Mouse (Mus musculus) hindbrain, embryonic 15.5 days (tissue): Measurements from ENCODE around the gene Nfia. TPM values are rescaled to one million over a fixed set of nuclear protein-coding genes. Genes with fewer than 3 reads are reported as not detected.

Experiments
- ATAC-seq: fragments of 200-750 bp; cut with Nextera tagmentation; 2 replicates; pipeline ENCODE4 v1.8.0; 2017; ENCODE audit warnings: low read depth, moderate number of reproducible peaks, moderate TSS enrichment; ENCODE audit not compliant: low FRiP score
- H3K27ac ChIP-seq: fragments of 300-500 bp; sonication (generic); replicated peaks from 2 replicates; pipeline ENCODE4 v1.5.1; 2015; ENCODE audit warnings: mild to moderate bottlenecking, inconsistent platforms
- H3K27me3 ChIP-seq: fragments of 300-500 bp; sonication (generic); 2 replicates; pipeline ENCODE4 v1.6.1; 2015; ENCODE audit warnings: control low read depth, inconsistent platforms
- H3K36me3 ChIP-seq: fragments of 300-500 bp; sonication (generic); 2 replicates; pipeline ENCODE4 v1.6.1; 2015; ENCODE audit warnings: control low read depth, inconsistent platforms
- H3K4me1 ChIP-seq: fragments of 300-500 bp; sonication (generic); replicated peaks from 2 replicates; pipeline ENCODE4 v1.6.1; 2015; ENCODE audit warnings: control low read depth, inconsistent platforms
- H3K4me2 ChIP-seq: fragments of 300-500 bp; sonication (generic); 2 replicates; pipeline ENCODE4 v1.6.1; 2015; ENCODE audit warnings: moderate library complexity, mild to moderate bottlenecking, inconsistent platforms
- H3K4me3 ChIP-seq: fragments of 300-500 bp; sonication (generic); 2 replicates; pipeline ENCODE4 v1.5.1; 2015; ENCODE audit warnings: mild to moderate bottlenecking, inconsistent platforms
- H3K9ac ChIP-seq: fragments of 300-500 bp; sonication (generic); 2 replicates; pipeline ENCODE4 v1.6.1; 2015; ENCODE audit warnings: inconsistent platforms
- H3K9me3 ChIP-seq: fragments of 300-500 bp; sonication (generic); 2 replicates; pipeline ENCODE4 v1.6.1; 2016; ENCODE audit warnings: control low read depth, inconsistent platforms
- WGBS: fragments of 180-500 bp; shearing (Covaris S2); methylation state at CpG from one replicate; pipeline ENCODE4 v1.1.7; 2015; 5-methylcytosine and 5-hydroxymethylcytosine counted together
- polyA plus RNA-seq: library from polyadenylated mRNA; unstranded; fragments of >200 nt; fragmentation: Nextera tagmentation; extraction: Ambion mirVana; gene quantifications from 2 replicates; pipeline ENCODE4 v1.2.1, GENCODE M21; 2015

Gene Nfia
- polyA plus RNA-seq, 1 experiment from 2014 or later: 47.1 TPM

GRCm38 (mm10) chr4:97990431-97990830 is 217.9 kb downstream of the Nfia start:
- Histone ChIP-seq H3K27ac (no peak overlapping the region), H3K9ac (no peak overlapping the region), H3K4me3 (no peak overlapping the region), H3K4me1 (0 out of 2 replicates have a peak, but pooled peaks cover 8% of the 10 kb centered on the region), H3K9me3 (no peaks in the 10 kb centered on the region), H3K36me3 (no peaks in the 10 kb centered on the region), H3K27me3 (no peaks in the 10 kb centered on the region), H3K4me2 (no peak overlapping the region)
- no peak for ATAC-seq
- 66% methylated on average over 5 of the region's 5 CpGs for WGBS

DNA sequence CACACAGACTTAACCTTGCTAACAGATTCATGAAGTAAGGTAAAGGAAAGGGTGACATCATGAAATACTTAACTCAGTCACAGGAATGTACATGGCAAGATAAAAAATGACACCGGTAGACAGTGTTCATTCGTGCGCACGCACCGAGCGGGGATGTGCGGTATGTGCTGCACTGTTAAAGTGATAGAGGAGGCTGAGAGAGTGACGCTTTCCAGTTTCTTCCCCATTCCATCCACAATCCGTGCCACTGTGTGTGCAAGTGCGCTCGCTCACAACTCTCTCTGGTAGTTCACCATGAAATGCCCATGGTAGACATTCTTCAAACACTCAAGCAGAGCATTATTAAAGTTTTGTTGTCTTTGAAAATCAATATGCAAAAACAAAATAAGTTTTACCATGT is 218.9 kb downstream of the Nfia start:
- H3K27me3 ChIP-seq: no peaks in the 10 kb centered on the region
- 66% methylated on average over 11 of the region's 11 CpGs for WGBS
- H3K9me3 ChIP-seq: no peaks in the 10 kb centered on the region
- no peak overlapping the region for H3K27ac ChIP-seq
- H3K4me2 ChIP-seq: no peak overlapping the region
- 0 out of 2 replicates have a peak, but pooled peaks cover 9% of the 10 kb centered on the region for H3K4me1 ChIP-seq
- no peak overlapping the region for H3K4me3 ChIP-seq
- no peak overlapping the region for H3K9ac ChIP-seq
- no peak for ATAC-seq
- H3K36me3 ChIP-seq: no peaks in the 10 kb centered on the region

DNA sequence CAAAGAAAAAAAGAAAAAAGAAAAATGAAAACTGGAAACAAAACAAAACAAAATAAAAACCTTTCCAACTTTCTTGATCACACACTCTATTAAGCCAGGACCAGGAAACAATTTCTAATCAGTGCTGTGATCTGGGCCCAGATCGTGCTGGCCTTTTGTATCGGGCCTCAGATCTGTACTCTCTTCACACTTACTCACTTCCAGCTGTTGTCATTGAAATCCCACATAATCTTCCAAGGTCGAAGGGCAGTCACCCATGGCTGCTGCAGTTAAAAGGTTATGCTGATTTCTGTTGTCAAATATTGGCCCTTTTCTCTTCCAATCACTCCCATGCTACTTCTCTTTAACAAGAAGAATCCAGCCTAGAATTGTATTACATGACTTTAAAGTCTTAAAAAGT is 219.3 kb downstream of the Nfia start:
- H3K4me2 ChIP-seq: no peak overlapping the region
- no peak overlapping the region for H3K27ac ChIP-seq
- no peaks in the 10 kb centered on the region for H3K27me3 ChIP-seq
- H3K9me3 ChIP-seq: no peaks in the 10 kb centered on the region
- WGBS: 30% methylated on average over 3 of the region's 3 CpGs
- H3K4me1 ChIP-seq: 0 out of 2 replicates have a peak, but pooled peaks cover 14% of the 10 kb centered on the region
- no peak overlapping the region for H3K9ac ChIP-seq
- ATAC-seq: no peak
- H3K36me3 ChIP-seq: no peaks in the 10 kb centered on the region
- H3K4me3 ChIP-seq: no peak overlapping the region

DNA sequence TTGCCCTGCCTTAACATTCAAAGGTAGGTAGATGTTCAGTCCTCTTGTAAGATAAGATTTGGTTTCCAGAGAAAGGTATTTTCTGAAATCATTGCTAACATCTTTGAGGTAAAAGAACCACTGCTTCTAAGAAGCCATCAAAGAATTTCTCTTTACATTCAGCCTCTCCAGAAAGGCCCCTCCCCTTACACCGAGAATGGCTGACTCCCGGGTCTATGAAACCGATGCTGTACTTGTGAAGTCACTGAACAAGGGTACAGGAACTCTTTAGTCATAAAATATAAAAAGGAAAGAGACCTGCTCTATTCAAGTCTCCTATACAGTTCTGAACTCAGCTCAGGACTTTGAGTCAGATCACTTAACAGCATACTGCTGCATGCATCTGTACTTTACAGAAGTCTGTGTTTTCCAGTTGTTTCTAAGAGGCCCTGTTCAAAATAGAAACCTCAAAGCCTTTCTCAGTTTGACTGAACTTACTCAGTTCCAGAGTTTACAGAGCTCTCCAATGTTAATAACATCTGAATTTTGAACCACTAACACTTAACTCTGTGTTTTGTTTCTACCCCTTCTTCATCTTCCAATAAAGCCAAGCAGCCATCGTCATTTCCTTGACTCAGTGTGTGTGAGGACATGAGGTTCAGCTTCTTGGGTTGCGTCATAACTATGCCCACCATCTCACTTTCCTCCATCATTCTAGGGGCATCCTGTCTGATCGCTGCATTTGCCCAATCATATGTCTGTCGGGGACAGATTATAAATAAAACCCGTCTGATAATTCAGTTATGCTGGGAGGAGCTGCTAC is 223.6 kb downstream of the Nfia start:
- H3K9me3 ChIP-seq: no peaks in the 10 kb centered on the region
- 70% methylated on average over 8 of the region's 8 CpGs for whole genome bisulfite sequencing
- H3K27ac ChIP-seq: peak overlapping the region; percentile 10

DNA sequence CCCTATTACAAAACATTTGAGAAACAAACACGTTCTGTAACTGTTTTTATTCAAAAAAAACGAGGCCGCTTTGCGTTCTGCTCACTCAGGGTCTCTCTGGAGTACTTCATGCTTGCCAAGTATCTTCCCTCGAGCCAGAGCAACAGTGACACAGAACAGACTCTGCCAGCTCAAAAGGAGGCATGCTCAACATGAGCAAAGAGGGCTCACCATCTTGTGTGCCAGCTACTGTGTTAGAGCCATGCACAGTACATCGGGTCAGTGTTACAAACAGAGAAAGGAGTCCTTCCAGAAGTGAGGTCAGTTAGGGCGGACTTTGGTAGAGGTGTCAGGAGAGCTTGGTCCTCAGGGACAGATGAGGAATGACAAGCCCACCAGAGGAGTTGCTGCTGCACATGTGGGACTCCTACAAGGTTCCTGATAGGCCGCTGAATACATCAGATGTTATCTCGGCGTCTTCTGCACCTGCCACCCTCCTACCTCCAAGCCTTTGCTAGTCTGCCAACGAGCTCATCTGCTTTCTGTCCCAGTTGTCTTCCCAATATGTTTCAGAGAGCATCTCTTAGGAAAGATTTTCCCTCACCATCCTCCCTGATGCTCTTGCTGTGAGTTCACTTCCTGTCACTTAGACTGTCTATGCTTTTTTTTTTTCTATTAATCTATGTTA is 224.8 kb downstream of the Nfia start:
- H3K36me3 ChIP-seq: no peaks in the 10 kb centered on the region
- WGBS: 63% methylated on average over 11 of the region's 11 CpGs

More for the DNA sequence above, 223.6 kb downstream of the Nfia start:
- Histone ChIP-seq H3K4me1 (0 out of 2 replicates have a peak, but pooled peaks cover 14% of the 10 kb centered on the region), H3K27me3 (no peaks in the 10 kb centered on the region), H3K4me2 (no peak overlapping the region), H3K9ac (no peak overlapping the region), H3K36me3 (no peaks in the 10 kb centered on the region), H3K4me3 (no peak overlapping the region)
- ATAC-seq: no peak

GRCm38 (mm10) chr4:98002206-98002605 is 229.7 kb downstream of the Nfia start:
- Histone ChIP-seq H3K4me2 (no peak overlapping the region), H3K4me3 (no peak overlapping the region), H3K9ac (no peak overlapping the region), H3K4me1 (peaks cover 28% of the 10 kb centered on the region), H3K36me3 (no peaks in the 10 kb centered on the region), H3K27me3 (no peaks in the 10 kb centered on the region), H3K27ac (0 out of 2 replicates have a peak overlapping the region, but pooled peaks have one; percentile 79), H3K9me3 (no peaks in the 10 kb centered on the region)
- 71% methylated on average over 5 of the region's 5 CpGs for WGBS
- ATAC-seq: no peak

More for the DNA sequence above, 224.8 kb downstream of the Nfia start:
- Histone ChIP-seq H3K27me3 (no peaks in the 10 kb centered on the region), H3K9ac (no peak overlapping the region), H3K9me3 (no peaks in the 10 kb centered on the region), H3K4me2 (no peak overlapping the region), H3K4me1 (peaks cover 14% of the 10 kb centered on the region; the same call in 1 of the 2 replicates), H3K27ac (0 out of 2 replicates have a peak overlapping the region, but pooled peaks have one; percentile 25), H3K4me3 (no peak overlapping the region)
- ATAC-seq: peak; percentile 73; the same call in 1 of the 2 replicates

GRCm38 (mm10) chr4:98003323-98004107 is 231.0 kb downstream of the Nfia start:
- H3K27ac ChIP-seq: peak overlapping the region; percentile 79
- H3K27me3 ChIP-seq: no peaks in the 10 kb centered on the region
- H3K9me3 ChIP-seq: no peaks in the 10 kb centered on the region
- 22% methylated on average over 12 of the region's 12 CpGs for WGBS
- H3K36me3 ChIP-seq: no peaks in the 10 kb centered on the region
- H3K4me1 ChIP-seq: peaks cover 26% of the 10 kb centered on the region
- no peak overlapping the region for H3K4me3 ChIP-seq
- H3K4me2 ChIP-seq: peak overlapping the region; percentile 20; the same call in 1 of the 2 replicates
- H3K9ac ChIP-seq: no peak overlapping the region
- peak; percentile 73 for ATAC-seq

DNA sequence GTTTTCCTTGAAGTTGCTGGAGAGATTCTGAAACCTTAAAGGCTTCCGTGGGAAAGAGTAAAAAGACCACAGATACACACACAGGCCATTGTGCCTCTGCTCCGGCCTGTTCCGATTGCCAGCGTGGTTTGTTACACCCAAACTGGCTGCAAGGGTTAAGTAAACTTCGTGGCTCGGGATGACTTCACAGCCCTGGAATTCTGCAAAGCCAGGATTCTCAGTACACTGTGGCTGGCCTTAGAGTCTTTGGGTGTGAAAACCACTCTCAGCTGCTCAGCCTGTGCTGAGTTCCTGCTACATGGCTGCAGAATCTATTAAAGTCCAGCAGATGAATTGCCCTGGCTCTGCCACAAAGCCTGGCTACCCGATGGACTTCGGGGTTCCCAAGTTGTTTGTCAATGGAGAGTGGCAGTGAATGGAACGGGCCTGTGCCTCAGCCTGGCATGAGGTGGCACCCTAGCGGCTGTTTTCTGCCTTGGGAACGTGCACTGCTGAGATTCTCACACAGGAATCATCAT is 231.6 kb downstream of the Nfia start:
- Histone ChIP-seq H3K36me3 (no peaks in the 10 kb centered on the region), H3K9ac (no peak overlapping the region), H3K9me3 (no peaks in the 10 kb centered on the region), H3K27ac (peak overlapping the region; percentile 79), H3K4me1 (peaks cover 32% of the 10 kb centered on the region), H3K4me3 (no peak overlapping the region), H3K4me2 (peak overlapping the region; percentile 20; the same call in 1 of the 2 replicates), H3K27me3 (no peaks in the 10 kb centered on the region)
- ATAC-seq: peak; percentile 87
- 6% methylated on average over 11 of the region's 11 CpGs for WGBS

- Histone ChIP-seq H3K27me3 (no peaks in the 10 kb centered on the region), H3K9me3 (no peaks in the 10 kb centered on the region), H3K36me3 (no peaks in the 10 kb centered on the region), H3K9ac (no peak overlapping the region), H3K4me1 (peaks cover 40% of the 10 kb centered on the region), H3K4me2 (no peak overlapping the region), H3K4me3 (no peak overlapping the region), H3K27ac (peak overlapping the region; percentile 79)
- 61% methylated on average over 6 of the region's 6 CpGs for WGBS
- ATAC-seq: no peak
Observed at GRCm38 (mm10) chr4:98004986-98005385, 232.5 kb downstream of the Nfia start.

DNA sequence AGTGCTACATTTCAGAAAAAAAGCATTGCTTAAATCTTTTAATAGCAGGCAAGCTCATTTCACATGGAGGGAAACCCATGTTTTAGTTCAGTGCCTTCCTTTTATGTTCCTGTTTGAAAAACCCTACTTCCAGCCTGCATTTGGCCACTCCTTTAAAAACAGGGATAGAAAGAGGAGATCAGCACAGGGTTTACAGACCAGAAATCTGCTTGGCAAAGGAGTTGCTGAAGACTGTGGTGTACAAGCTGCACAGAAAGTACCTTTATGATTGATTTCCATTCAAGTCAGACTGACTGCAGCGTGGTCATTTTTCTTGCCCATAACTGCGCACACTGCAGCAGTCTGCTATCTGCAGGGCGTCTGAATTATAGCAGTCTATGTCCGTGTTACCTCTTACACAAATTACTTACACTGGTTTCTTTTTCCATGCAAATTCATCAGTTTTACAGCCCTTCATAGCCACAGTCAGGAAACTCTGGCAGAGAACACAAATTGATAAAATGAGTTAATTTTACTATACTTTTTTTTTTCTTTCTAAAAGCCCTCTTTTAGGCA is 236.4 kb downstream of the Nfia start:
- 36% methylated on average over 4 of the region's 4 CpGs for WGBS
- Histone ChIP-seq H3K4me3 (no peak overlapping the region), H3K9me3 (no peaks in the 10 kb centered on the region), H3K27ac (peak overlapping the region; percentile 60), H3K9ac (no peak overlapping the region), H3K27me3 (no peaks in the 10 kb centered on the region), H3K36me3 (no peaks in the 10 kb centered on the region), H3K4me2 (no peak overlapping the region), H3K4me1 (peaks cover 29% of the 10 kb centered on the region)
- no peak for ATAC-seq

- H3K9me3 ChIP-seq: no peaks in the 10 kb centered on the region
- H3K27me3 ChIP-seq: no peaks in the 10 kb centered on the region
- ATAC-seq: no peak
- 0 out of 2 replicates have a peak overlapping the region, but pooled peaks have one; percentile 37 for H3K27ac ChIP-seq
- no peak overlapping the region for H3K4me2 ChIP-seq
- H3K9ac ChIP-seq: no peak overlapping the region
- H3K4me3 ChIP-seq: no peak overlapping the region
- 73% methylated on average over 2 of the region's 2 CpGs for WGBS
- no peaks in the 10 kb centered on the region for H3K36me3 ChIP-seq
- H3K4me1 ChIP-seq: peaks cover 18% of the 10 kb centered on the region
Observed at GRCm38 (mm10) chr4:98009966-98010365, 237.4 kb downstream of the Nfia start.
